Mouse (Mus musculus): Measurements from ENCODE around the gene Kdsr.
A peak's percentile ranks its signal among the peaks of the same experiment; 100 is the strongest.
"Not testable (repeated sequence)": the region's sequence is repeated elsewhere in the genome, so short reads cannot be mapped to it uniquely, and the experiment has no call there.

Gene Kdsr

GRCm38 (mm10) chr1:106739810-106740209 is 19.7 kb downstream of the Kdsr start:
- no peak for DNase-seq (ENCODE audit: low spot score in 2 of 2)

- DNase-seq (ENCODE audit: low spot score in 2 of 2): no peak
Observed at GRCm38 (mm10) chr1:106738092-106738491, 21.4 kb downstream of the Kdsr start.

DNA sequence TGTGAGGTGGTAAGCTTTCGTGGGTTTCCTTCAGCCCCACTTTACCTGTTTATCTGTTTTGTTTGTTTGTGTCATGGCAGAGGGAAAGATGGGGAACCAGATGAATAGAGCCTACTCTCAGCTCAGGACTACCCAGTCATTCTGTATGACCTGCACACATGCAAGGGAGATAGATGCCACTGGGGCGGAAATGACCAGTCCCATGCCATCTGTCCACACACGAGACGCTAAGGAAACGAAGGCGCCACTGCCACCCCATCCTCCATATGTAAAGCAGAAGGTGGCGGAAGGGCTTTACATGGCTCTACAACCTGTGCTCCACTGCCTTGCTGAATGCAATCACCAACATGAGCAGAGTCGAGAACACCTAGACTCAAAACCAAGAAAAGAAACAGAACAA is 23.3 kb downstream of the Kdsr start:
- no peak for DNase-seq (ENCODE audit: low spot score in 2 of 2)

- peak in 1 of 2 experiments; percentile 29 for DNase-seq (ENCODE audit: low spot score in 2 of 2)
Observed at GRCm38 (mm10) chr1:106735586-106735985, 23.9 kb downstream of the Kdsr start.

- no peak for DNase-seq (ENCODE audit: low spot score in 2 of 2)
Observed at GRCm38 (mm10) chr1:106722061-106722460, 37.5 kb downstream of the Kdsr start.

DNA sequence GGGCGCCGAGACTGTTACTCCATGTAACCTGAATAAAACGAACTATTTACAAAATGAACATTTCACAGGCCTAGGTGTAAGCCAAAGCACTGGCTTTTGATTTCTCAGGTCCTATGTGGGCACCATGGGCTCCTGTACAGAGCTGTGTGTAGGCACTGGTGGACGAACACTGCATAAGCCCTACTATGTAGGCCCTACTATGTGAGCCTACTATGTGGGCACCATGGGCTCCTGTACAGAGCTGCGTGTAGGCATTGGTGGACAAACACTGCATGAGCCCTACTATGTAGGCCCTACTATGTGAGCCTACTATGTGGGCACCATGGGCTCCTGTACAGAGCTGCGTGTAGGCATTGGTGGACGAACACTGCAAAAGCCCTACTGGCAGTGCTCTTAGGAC is 41.8 kb downstream of the Kdsr start:
- DNase-seq (ENCODE audit: low spot score in 2 of 2): not testable (repeated sequence)

DNA sequence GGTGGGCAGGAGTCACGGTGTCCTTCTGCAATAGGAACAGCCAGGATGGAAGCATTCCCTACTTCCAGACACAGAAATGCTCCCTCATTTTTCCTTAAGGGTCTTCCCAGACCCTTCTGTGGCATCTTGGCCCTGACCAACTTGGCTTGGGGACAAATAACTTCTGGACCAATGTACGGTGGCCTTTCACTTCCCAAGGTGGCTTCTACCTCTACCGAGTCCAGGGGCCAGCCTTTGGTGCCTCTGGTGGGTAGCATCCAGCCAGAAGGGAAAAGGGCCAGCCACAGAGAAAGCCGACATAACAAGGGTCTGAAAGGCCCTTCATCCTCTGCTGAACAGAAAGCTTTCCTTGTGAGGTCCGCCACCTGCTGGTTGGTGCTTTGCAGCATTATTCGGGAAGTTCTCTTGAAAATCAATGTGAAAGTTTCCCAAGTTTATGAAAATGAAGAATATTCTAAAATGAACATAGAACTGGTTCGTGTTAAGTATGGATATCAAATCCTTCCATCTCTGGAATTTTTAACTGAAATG is 42.4 kb downstream of the Kdsr start:
- DNase-seq (ENCODE audit: low spot score in 2 of 2): peak; percentile 52 to 77

- no peak for DNase-seq (ENCODE audit: low spot score in 2 of 2)
Observed at GRCm38 (mm10) chr1:106716141-106716540, 43.4 kb downstream of the Kdsr start.

GRCm38 (mm10) chr1:106715111-106716083 is 44.1 kb downstream of the Kdsr start:
- no peak for DNase-seq (ENCODE audit: low spot score in 2 of 2)

DNA sequence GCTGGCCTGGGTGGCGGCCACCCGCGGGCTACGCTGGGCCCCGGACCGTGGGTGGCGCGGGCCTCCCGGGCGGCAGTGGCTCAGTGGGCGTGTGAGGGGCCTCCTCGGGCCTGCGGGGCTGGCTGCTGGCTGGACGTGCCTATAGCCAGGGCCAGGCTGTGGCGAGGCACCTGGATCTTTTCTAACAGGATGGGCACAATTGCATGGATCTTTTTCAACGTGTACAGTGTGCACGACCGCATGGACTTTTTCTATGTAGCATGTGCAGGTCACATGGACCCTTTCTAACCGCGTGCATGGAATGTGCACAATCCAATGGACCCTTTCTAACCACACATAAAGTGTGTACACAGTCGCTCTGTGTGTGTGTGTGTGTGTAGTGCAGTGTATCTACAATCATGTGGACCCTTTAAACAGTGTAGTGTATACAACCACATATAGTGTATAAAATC is 45.0 kb downstream of the Kdsr start:
- DNase-seq (ENCODE audit: low spot score in 2 of 2): no peak

DNA sequence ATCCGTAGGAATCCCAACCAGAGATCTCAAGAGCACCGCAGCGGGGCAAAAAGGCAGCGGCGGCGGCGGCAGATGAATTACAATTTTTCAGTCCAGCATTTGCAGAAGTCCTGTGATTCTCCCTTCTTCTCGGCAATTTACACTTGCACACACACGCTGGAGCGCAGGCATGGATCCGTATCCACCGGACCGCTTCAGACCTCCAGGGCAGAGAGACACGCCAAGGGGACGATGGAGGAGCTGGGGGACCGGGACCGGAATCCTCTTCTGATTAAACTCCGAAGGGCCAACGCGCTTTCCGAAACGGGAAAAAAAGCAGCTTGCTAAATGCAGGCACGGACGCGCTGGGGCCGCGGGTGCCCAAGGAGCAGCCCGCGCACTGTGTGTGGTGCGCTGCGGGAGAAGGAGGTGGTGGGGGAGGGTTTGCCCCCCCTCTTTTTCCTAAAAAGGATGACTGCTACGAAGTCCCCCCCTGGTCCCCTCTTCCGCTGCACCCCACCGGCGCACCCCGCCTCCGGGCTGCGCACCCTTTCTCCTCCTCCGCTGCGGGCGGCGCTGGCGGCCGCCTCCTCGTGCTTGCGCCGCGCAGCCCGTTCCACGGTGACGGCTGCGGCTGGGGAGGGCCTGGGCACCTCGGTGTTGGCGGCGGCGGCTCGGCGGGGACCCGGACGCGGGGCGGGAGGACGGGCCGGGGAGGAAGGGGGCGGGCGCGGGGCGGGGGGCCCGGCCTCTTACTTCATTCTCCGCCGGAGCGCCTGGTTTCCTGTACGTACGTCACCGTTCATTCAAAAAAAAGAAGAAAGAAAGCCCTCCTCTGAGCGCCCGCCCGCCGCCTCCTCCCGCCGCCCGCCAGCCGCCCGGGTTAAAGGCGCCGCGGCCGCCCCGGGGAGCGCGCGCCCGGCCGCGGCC is 45.7 kb downstream of the Kdsr start, which contains the start of gene Bcl2:
Gene Bcl2 (minus strand): TSS at position 654 of the 909 bp plus-strand sequence.
- DNase-seq (ENCODE audit: low spot score in 2 of 2): peak; percentile 50 to 62

DNA sequence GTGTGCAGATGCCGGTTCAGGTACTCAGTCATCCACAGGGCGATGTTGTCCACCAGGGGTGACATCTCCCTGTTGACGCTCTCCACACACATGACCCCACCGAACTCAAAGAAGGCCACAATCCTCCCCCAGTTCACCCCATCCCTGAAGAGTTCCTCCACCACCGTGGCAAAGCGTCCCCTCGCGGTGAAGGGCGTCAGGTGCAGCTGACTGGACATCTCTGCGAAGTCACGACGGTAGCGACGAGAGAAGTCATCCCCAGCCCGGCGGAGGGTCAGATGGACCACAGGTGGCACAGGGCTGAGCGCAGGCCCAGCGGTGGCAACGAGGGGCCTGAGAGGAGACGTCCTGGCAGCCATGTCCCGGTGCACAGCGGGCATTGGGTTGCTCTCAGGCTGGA is 47.2 kb downstream of the Kdsr start:
- peak in 1 of 2 experiments; percentile 45 for DNase-seq (ENCODE audit: low spot score in 2 of 2)

- no peak for DNase-seq (ENCODE audit: low spot score in 2 of 2)
Observed at GRCm38 (mm10) chr1:106711356-106712125, 48.0 kb downstream of the Kdsr start.

DNA sequence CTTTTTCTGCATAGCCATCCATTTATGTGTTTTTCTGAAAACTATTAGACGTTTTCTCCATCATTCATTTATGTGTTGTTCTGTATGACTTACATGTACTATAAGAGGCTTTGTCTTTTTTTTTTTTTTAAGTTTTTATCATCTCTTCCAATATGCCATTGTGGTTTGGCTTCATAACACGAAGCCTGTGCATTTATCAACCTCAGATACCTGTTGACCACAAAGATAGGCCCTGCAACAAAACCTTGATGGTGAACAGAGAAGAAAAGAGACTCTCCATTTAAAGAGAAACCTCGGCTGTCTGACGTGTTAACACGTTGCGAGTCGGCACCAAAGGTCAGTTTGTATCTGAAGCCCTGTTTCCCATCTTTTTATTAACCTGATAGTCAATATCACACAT is 49.3 kb downstream of the Kdsr start:
- no peak for DNase-seq (ENCODE audit: low spot score in 2 of 2)

GRCm38 (mm10) chr1:106707036-106707880 is 52.3 kb downstream of the Kdsr start:
- DNase-seq (ENCODE audit: low spot score in 2 of 2): no peak

DNA sequence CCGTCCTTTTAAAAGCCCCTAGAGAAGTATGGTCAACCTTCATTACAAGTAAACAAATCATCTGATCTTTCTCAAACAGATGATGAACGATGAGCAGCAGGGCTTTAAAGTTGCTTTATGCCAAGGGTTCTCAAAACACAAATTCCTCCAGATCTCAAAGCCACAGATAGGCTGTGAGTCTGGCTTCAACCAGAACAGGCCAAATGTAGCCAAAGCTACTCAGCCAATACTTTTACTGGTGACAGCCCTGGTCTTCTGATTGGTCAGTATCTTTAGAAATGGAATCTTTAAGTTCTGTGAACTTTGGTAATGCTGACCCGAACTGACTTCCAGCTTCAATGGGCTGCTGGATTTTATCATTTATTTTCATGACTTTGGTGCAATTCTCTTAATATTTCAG is 56.3 kb downstream of the Kdsr start:
- DNase-seq (ENCODE audit: low spot score in 2 of 2): no peak

DNA sequence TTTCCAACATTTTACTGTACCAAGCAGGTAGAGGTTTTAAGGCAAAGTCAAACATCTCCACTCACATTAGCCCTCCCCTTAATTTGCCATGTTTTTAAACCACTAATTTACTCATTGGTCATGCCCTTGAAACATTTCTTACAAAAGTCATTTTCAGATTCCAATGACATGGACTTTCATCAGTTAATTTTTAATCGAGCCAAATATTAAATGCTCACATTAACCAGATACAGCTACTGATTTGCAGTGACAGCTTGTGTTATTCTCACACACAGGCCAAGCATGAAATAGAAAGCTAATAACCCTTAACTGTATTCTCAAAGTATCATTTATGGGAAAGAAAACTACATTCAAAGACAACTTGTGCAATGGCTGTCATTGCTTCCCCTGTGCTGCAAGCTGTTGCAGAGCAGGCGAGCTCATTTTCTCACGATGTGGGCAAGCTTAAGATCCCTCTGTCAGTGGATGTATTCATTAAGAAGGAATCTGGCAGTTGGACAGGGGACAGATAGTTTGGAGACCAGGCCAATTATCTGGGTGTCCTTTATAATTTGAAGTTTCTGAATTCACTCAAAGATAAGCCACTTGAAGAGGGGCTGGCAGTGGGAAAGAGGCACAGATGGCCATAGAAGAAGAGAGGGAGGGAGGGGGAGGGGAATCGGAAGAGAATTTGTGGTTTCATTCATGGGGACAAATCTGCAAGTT is 56.9 kb downstream of the Kdsr start:
- no peak for DNase-seq (ENCODE audit: low spot score in 2 of 2)

DNA sequence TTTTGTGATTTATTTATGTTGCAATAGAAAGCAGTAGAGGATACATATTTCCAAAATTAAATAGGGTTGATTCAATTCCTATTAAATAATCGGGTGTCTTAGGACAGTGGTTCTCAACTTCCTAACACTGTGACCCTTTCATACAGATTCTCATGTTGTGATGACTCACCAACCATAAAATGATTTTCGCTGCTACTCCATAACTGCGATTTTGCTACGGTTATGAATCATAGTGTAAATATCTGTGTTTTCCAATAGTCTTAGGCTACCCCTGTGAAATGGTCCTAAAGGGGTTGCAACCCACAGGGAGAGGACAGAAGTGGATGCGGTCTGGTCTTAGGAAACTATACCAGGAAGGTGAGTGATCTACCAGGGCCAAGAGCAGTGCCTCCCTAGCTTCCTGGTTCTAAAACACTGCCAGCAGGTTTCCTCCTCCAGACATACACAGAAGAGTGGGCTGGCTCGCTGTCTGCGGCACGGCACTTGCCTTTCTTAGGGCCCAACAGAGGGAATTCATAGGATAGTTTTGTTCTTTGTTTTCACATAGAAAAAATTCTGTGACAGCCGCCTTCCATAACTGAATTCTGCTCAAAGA is 58.9 kb downstream of the Kdsr start:
- no peak for DNase-seq (ENCODE audit: low spot score in 2 of 2)

GRCm38 (mm10) chr1:106696472-106696871 is 63.1 kb downstream of the Kdsr start:
- DNase-seq (ENCODE audit: low spot score in 2 of 2): no peak
